Mouse (Mus musculus) brain, adult 2 months (tissue): ENCODE data around the gene Slc34a1.

ENCODE experiments used
- DNase-seq: peaks from one replicate; pipeline ENCODE4 v3.0.0; 2011; ENCODE audit warnings: low read depth, low spot score

Gene Slc34a1

DNA sequence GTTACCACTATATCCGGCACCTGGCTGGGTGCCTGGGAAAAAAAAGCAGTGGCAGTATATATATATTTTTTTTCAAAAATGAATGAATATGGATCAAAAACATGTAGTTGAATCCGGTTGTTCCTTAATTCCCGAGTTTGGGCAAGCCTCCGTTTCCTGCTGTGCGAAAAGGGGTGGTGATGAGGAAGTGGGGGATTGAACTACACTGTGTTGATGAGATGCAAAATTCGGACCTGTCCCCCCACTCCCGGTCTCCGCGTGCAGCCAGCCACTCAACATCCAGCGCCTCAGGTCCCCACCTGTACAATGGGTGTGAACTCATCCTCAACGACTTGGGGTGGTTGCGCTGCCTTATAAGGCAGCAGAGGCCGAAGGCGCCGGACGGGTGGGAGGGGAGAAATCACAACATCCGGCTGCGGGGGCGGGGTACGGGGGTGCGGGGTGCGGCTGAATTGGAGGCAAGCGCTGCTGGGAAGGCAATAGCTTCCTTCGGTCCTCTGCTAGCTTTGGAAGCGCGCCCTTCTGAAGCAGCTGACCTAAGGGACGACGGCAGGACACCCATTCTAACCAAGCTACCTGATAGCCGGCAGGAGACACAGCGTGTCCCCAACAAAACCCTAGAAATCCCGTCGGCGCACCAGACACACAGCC lies 46.4 kb downstream of the Slc34a1 start:
- DNase-seq, result no peak

DNA sequence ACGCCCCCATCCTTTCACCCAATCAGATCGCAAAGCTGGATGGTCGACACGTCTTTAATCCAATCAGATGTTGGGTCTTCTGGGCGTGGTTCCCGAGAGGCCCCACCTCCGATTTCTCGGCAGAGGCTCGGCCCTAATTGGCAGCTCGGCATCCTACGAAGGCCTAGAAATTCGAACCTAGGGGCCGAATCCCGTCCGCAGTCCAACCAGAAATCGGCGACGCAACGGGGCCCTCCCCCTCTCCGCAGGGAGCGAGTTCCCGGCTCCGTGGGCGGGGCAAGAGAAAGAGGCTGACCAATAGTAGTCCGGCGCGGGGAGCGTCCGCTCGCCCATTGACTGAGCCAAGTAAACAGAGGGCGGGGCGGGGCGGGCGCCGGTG lies 46.9 kb downstream of the Slc34a1 start, which contains the start of gene Grk6:
Gene Grk6, plus strand, starts transcription at position 136 of the 379 bp plus-strand sequence.
- DNase-seq, result peak; percentile 100

DNA sequence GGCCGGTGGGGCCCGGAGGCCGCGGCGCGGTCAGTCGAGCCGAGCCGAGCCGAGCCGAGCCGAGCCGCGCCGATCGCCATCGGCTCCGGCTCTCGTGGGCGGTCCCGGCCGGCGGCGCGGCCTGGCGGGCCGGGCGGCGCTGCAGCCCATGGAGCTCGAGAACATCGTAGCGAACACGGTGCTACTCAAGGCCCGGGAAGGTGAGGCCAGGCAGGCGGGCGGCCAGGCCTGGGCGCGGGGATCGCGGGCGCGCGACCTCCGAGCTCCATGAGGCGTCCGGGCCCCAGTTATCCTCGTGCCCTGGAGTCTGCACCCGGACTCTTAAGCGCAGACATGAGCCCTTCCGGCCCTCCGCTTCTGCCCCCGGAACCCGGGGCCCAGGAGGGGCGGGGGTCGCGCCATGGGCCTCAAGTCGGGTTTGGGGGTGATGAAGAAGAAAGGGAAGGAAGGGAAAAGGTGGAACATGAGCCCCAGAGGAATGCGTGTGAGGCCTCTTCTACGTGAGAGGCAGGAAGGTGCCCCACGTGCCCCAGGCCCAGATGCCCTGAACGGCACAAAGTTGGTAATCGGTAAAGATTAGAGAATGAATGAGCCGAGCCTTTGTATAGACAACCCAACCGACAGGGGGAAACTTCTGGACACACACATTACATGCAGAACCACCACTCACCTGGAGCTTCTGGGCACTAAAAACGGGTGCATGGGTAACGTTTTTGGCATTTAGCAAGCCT lies 47.5 kb downstream of the Slc34a1 start:
- DNase-seq, result no peak

DNA sequence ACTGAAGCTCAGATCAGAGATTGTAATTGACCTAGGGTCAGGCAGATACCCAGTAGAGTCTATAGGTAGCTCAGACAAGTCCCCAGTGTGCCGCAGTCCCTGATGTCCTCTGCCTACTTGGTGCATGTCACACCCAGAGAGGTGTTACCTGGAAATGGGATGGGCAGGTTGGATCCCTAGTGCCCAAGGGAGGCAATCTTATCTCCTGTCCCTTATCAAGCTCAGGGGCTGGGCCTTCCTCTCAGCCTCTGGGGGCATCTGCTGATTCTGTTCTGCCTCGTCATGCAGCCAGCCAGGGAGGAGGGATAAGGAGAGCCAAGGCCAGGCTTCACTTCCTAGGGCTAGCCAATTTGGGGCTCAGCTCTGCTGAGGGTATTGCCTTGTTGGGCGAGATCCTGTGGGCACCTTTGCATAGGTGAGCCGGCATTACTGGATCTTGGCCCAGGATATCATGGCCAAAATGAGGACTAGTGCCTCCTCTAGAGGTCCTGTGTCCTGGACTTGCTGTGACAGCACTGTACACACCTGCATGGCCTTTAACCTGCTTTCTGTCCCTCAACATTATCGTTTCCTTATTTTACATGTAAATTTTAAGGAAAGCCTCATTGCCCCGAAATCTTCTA lies 48.6 kb downstream of the Slc34a1 start:
- no peak for DNase-seq

DNA sequence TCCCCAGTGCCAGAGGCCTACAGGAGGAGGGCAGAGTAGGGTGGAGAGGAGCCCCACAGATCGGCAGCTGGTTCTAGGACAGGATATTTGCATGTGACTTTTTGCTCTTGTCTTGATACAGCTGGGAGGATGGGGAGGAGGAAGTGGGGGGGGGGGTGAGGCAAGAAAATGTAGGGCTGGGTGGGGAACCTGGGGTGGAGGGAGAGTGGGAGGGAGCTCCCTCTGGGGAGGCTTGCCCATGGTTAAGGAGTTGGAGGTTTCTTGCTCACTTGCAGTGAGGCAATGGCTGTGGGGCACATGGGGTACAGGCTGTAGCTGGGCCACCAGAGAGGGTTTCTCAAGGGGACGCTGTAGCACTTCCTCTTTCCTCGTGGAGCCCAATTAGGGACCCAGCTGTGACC lies 49.6 kb downstream of the Slc34a1 start:
- DNase-seq, result no peak

GRCm38 (mm10) chr13:55448131-55448530 lies 50.1 kb downstream of the Slc34a1 start:
- DNase-seq, result no peak

- no peak for DNase-seq
Measured at GRCm38 (mm10) chr13:55449205-55449604, 51.2 kb downstream of the Slc34a1 start.

DNA sequence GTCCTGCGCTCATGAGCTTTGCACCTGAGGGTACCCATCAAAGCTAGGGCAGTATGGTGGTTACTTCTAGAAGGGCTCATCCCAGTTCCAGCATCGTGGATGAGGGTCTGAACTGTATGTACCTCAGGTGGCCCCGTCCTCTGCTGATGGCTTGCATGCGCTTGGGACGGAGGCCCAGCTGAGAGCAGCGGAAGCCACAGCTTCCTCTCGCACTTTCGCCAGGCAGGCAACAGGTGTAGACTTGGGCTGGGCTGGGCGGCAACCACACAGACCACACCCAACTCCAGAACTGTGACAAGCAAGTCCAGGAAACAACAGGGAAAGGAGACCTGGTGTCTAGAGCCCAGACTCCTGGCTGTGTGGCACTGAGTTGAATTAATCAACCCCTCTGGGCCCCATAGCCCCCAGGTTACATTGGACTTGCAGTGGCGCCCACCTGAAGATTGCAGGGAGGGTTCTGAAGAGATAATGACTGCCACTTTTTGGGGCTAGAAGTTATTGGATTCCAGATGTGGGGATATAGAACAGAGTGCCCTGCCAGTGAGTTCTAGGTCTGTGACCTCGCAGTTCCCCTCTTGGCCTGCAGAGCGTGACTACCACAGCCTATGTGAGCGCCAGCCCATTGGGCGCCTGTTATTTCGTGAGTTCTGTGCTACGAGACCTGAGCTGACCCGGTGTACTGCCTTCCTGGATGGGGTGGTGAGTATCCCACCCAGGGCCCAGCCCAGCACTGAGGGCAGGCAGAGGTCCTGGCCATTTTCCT lies 51.9 kb downstream of the Slc34a1 start:
- no peak for DNase-seq

DNA sequence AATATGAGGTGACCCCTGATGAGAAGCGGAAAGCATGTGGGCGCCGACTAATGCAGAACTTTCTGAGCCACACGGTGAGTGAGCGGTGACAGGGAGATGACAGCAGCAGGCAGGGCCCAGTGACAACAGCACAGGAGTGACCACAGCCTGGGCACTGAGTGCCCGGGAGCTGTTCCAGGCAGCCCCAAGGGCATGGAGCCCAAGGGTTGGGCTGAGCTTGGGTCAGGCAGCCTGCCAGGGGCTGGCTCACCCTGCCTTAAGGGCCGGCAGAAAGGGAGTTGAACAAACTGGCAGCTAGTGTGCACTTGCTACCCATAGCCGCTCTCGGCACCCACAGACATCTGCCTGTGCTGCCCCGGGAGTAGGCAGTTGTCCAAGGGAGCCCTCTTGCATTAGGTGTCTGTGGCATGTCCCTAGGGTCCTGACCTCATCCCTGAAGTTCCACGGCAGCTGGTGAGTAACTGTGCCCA lies 52.6 kb downstream of the Slc34a1 start:
- DNase-seq, result peak; percentile 74

DNA sequence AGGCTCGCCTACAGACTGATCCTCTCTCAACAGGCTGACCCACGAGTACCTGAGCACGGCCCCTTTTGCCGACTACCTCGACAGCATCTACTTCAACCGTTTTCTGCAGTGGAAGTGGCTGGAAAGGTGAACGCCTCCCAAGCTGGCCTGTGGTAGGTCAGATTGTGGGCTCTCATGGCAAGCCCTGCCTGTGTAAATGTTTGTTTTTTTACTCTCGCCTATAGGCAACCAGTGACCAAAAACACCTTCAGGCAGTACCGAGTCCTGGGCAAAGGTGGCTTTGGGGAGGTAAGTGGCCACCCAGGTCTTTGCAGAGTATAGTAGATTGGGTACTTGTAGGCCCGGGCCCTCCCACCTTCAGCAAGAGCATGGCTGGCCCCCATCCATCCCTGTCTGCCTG lies 53.3 kb downstream of the Slc34a1 start:
- no peak for DNase-seq

GRCm38 (mm10) chr13:55451785-55452549 lies 54.0 kb downstream of the Slc34a1 start:
- DNase-seq, result no peak

- DNase-seq, result no peak
Measured at GRCm38 (mm10) chr13:55462965-55463364, 65.0 kb downstream of the Slc34a1 start.

DNA sequence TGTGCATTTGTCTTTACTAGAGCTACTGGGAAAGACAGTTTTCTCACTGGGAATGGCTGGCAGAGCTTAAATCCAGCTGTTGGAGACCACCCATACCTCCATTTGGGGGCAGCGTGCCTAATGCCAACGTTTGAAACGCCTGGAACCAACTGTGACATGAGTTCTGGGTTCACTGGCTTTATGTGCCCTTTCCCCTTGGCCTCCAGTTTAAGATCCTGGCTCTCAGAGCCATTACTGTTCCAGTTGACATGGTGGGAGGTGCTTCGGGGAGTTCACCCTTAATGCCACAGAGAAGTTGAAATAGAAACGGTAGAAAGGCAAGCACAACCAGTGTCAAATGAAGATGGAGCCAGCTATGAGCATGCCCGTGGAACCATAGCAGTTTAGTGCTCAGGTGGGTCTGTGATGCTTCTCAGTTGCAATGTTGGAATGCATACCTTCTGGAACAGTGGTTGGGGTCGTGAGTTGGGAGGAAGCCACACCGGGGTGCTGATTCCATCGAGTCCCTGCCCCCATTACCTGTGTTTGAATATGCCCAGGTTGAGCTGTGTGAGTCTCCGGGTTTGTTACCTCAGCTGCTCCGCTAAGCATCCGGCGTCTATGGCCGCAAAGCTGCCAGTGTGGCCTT lies 65.5 kb downstream of the Slc34a1 start:
- no peak for DNase-seq

DNA sequence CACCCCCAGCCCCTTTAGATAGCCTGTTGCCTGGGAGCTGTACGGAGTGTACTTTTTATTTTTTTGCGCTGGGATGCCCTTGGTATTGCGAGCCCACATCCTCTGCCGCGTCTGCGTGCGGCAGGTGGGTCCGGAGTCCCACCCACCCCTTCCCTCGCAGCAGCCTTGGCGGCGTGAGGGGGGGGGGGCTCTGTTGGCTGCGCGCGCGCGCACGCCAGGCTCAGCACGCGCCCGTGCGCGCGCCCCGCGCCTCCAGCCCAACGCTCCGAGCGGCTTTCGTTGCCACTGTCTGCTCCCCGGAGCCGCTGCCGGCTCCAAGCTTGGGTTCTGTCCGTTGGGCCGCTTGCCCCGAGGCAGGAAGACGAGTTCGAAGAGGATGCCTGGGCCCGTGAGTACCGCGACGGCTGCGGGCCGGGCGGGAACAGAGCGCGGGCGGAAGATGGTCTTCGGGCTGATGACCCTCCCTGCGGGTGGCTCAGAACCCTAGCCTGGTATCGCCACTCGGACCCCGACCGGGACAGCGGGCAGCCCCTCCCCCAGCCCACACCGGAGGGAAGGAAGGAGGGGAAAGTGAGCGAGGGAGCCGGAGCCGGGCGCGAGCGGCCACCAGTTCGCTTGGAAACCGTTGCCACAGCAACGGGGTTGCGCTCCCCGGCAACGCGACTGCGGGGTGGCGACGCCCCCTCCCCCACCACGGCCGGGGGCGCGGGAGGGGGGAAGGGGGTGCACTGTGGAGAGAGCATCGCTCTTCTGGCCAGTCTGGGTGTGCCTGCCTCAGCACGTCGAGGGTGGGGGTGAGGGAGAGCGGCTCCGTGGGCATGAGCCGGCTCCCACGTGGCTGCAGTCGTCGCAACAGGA lies 66.3 kb downstream of the Slc34a1 start, which contains the start of gene Prr7:
Gene Prr7, plus strand, starts transcription at position 241 of the 858 bp plus-strand sequence.
- DNase-seq, result peak; percentile 79

- peak; percentile 87 for DNase-seq
Measured at GRCm38 (mm10) chr13:55465184-55465583, 67.2 kb downstream of the Slc34a1 start.
